Mouse (Mus musculus) liver, embryonic 12.5 days (tissue): ENCODE measurements around the gene Ap5s1. TPM values are rescaled to one million over a fixed set of nuclear protein-coding genes. Genes with fewer than 3 reads are reported as not detected.

Experiments
- ATAC-seq: fragments of 200-750 bp; cut with Nextera tagmentation; 2 replicates; pipeline ENCODE4 v1.8.0; 2017; ENCODE audit warnings: moderate number of reproducible peaks, mild to moderate bottlenecking, moderate library complexity
- H3K27ac ChIP-seq: fragments of 300-500 bp; sonication (generic); 2 replicates; pipeline ENCODE4 v1.5.1; 2016; ENCODE audit warnings: mild to moderate bottlenecking
- H3K27me3 ChIP-seq: fragments of 300-500 bp; sonication (generic); replicated peaks from 2 replicates; pipeline ENCODE4 v1.6.1; 2016; ENCODE audit warnings: mild to moderate bottlenecking, moderate library complexity
- H3K36me3 ChIP-seq: fragments of 300-500 bp; sonication (generic); 2 replicates; pipeline ENCODE4 v1.6.1; 2016; ENCODE audit warnings: mild to moderate bottlenecking, moderate library complexity
- H3K4me1 ChIP-seq: fragments of 300-500 bp; sonication (generic); 2 replicates; pipeline ENCODE4 v1.6.1; 2016
- H3K4me2 ChIP-seq: fragments of 300-500 bp; sonication (generic); 2 replicates; pipeline ENCODE4 v1.6.1; 2016; ENCODE audit warnings: mild to moderate bottlenecking, moderate library complexity
- H3K4me3 ChIP-seq: fragments of 300-500 bp; sonication (generic); 2 replicates; pipeline ENCODE4 v1.5.1; 2016; ENCODE audit warnings: mild to moderate bottlenecking, moderate library complexity
- H3K9ac ChIP-seq: fragments of 300-500 bp; sonication (generic); 2 replicates; pipeline ENCODE4 v1.6.1; 2016; ENCODE audit warnings: mild to moderate bottlenecking, moderate library complexity
- H3K9me3 ChIP-seq: fragments of 300-500 bp; sonication (generic); replicated peaks from 2 replicates; pipeline ENCODE4 v1.6.1; 2016; ENCODE audit warnings: mild to moderate bottlenecking, moderate library complexity
- WGBS: fragments of 180-500 bp; shearing (Covaris S2); methylation state at CpG from one replicate; pipeline ENCODE4 v1.1.7; 2016; ENCODE audit not compliant: insufficient replicate concordance; 5-methylcytosine and 5-hydroxymethylcytosine counted together
- polyA plus RNA-seq: library from polyadenylated mRNA; unstranded; fragments of >200 nt; fragmentation: Nextera tagmentation; extraction: Ambion mirVana; gene quantifications from 2 replicates; pipeline ENCODE4 v1.2.1, GENCODE M21; 2016

The Ap5s1 gene
- polyA plus RNA-seq, 1 experiment from 2014 or later: 17.0 TPM

- 62% methylated on average over 4 of the region's 4 CpGs for WGBS
- H3K9me3 ChIP-seq: no peaks in the 10 kb centered on the region
- ATAC-seq: peak; percentile 4; the same call in 1 of the 2 replicates
- H3K36me3 ChIP-seq: peaks cover 11% of the 10 kb centered on the region
- H3K4me1 ChIP-seq: peaks cover 92% of the 10 kb centered on the region
- peak overlapping the region; percentile 80 for H3K9ac ChIP-seq
- H3K27ac ChIP-seq: peak overlapping the region; percentile 93
- no peaks in the 10 kb centered on the region for H3K27me3 ChIP-seq
- H3K4me3 ChIP-seq: peak overlapping the region; percentile 75
- H3K4me2 ChIP-seq: peak overlapping the region; percentile 79
Measured at GRCm38 (mm10) chr2:131209125-131209795, 2.4 kb downstream of the Ap5s1 start.

GRCm38 (mm10) chr2:131209969-131210792 lies 3.3 kb downstream of the Ap5s1 start:
- H3K4me1 ChIP-seq: peaks cover 91% of the 10 kb centered on the region
- H3K36me3 ChIP-seq: peaks cover 11% of the 10 kb centered on the region
- H3K9ac ChIP-seq: peak overlapping the region; percentile 80
- H3K4me2 ChIP-seq: peak overlapping the region; percentile 79
- H3K27me3 ChIP-seq: no peaks in the 10 kb centered on the region
- H3K4me3 ChIP-seq: peak overlapping the region; percentile 75
- H3K27ac ChIP-seq: peak overlapping the region; percentile 93
- under 1% methylated on average over 50 of the region's 50 CpGs for WGBS
- ATAC-seq: peak; percentile 81
- H3K9me3 ChIP-seq: no peaks in the 10 kb centered on the region

- Histone ChIP-seq H3K27me3 (no peaks in the 10 kb centered on the region), H3K9me3 (no peaks in the 10 kb centered on the region), H3K27ac (peak overlapping the region; percentile 93), H3K4me2 (peak overlapping the region; percentile 79), H3K4me3 (peak overlapping the region; percentile 75), H3K9ac (peak overlapping the region; percentile 80), H3K36me3 (peaks cover 11% of the 10 kb centered on the region), H3K4me1 (peaks cover 91% of the 10 kb centered on the region)
- ATAC-seq: peak; percentile 7; the same call in 1 of the 2 replicates
- 52% methylated on average over 9 of the region's 9 CpGs for WGBS
Measured at GRCm38 (mm10) chr2:131211026-131211615, 4.2 kb downstream of the Ap5s1 start.

- WGBS: 31% methylated on average over 7 of the region's 7 CpGs
Measured at GRCm38 (mm10) chr2:131213773-131214172, 6.9 kb downstream of the Ap5s1 start.

GRCm38 (mm10) chr2:131215941-131216858 lies 9.3 kb downstream of the Ap5s1 start:
- peak overlapping the region; percentile 95; the same call in 1 of the 2 replicates for H3K27ac ChIP-seq
- no peaks in the 10 kb centered on the region for H3K9me3 ChIP-seq
- 84% methylated on average over 7 of the region's 7 CpGs for WGBS
- H3K4me1 ChIP-seq: peaks cover 64% of the 10 kb centered on the region
- no peak overlapping the region for H3K4me2 ChIP-seq
- H3K36me3 ChIP-seq: peaks cover 11% of the 10 kb centered on the region
- H3K9ac ChIP-seq: no peak overlapping the region
- H3K4me3 ChIP-seq: no peak overlapping the region
- ATAC-seq: no peak
- H3K27me3 ChIP-seq: no peaks in the 10 kb centered on the region

More at GRCm38 (mm10) chr2:131213773-131214172, 6.9 kb downstream of the Ap5s1 start:
- Histone ChIP-seq H3K4me3 (peak overlapping the region; percentile 23), H3K9me3 (no peaks in the 10 kb centered on the region), H3K36me3 (peaks cover 11% of the 10 kb centered on the region), H3K9ac (peak overlapping the region; percentile 66), H3K27ac (peak overlapping the region; percentile 95), H3K27me3 (no peaks in the 10 kb centered on the region), H3K4me2 (peak overlapping the region; percentile 58), H3K4me1 (peaks cover 75% of the 10 kb centered on the region)
- peak; percentile 77 for ATAC-seq

- H3K36me3 ChIP-seq: no peaks in the 10 kb centered on the region
- no peaks in the 10 kb centered on the region for H3K27me3 ChIP-seq
- 49% methylated on average over 4 of the region's 4 CpGs for WGBS
- no peak for ATAC-seq
- no peak overlapping the region for H3K9ac ChIP-seq
- H3K4me2 ChIP-seq: no peak overlapping the region
- H3K4me1 ChIP-seq: peaks cover 64% of the 10 kb centered on the region
- peak overlapping the region; percentile 48; the same call in 1 of the 2 replicates for H3K27ac ChIP-seq
- no peaks in the 10 kb centered on the region for H3K9me3 ChIP-seq
- no peak overlapping the region for H3K4me3 ChIP-seq
Measured at GRCm38 (mm10) chr2:131220030-131220429, 13.2 kb downstream of the Ap5s1 start.

GRCm38 (mm10) chr2:131221853-131222515 lies 15.1 kb downstream of the Ap5s1 start:
- Histone ChIP-seq H3K27me3 (no peaks in the 10 kb centered on the region), H3K9ac (peak overlapping the region; percentile 65), H3K9me3 (no peaks in the 10 kb centered on the region), H3K36me3 (no peaks in the 10 kb centered on the region), H3K4me2 (peak overlapping the region; percentile 58), H3K4me3 (no peak overlapping the region), H3K27ac (peak overlapping the region; percentile 98), H3K4me1 (peaks cover 73% of the 10 kb centered on the region)
- 45% methylated on average over 3 of the region's 3 CpGs for WGBS
- ATAC-seq: no peak

GRCm38 (mm10) chr2:131222562-131222961 lies 15.7 kb downstream of the Ap5s1 start:
- Histone ChIP-seq H3K4me2 (peak overlapping the region; percentile 58), H3K9me3 (no peaks in the 10 kb centered on the region), H3K9ac (peak overlapping the region; percentile 65), H3K27me3 (no peaks in the 10 kb centered on the region), H3K4me3 (no peak overlapping the region), H3K27ac (peak overlapping the region; percentile 98), H3K36me3 (no peaks in the 10 kb centered on the region), H3K4me1 (peaks cover 74% of the 10 kb centered on the region)
- peak; percentile 28; the same call in 1 of the 2 replicates for ATAC-seq
- 10% methylated on average over 5 of the region's 5 CpGs for WGBS

- Histone ChIP-seq H3K9me3 (no peaks in the 10 kb centered on the region), H3K27me3 (no peaks in the 10 kb centered on the region), H3K27ac (peak overlapping the region; percentile 98), H3K9ac (peak overlapping the region; percentile 65), H3K36me3 (no peaks in the 10 kb centered on the region), H3K4me2 (peak overlapping the region; percentile 58), H3K4me1 (peaks cover 71% of the 10 kb centered on the region), H3K4me3 (peak overlapping the region; percentile 1; the same call in 1 of the 2 replicates)
- peak; percentile 99 for ATAC-seq
- 32% methylated on average over 1 of the region's 1 CpGs for WGBS
Measured at GRCm38 (mm10) chr2:131223569-131223968, 16.7 kb downstream of the Ap5s1 start.

GRCm38 (mm10) chr2:131225178-131225577 lies 18.3 kb downstream of the Ap5s1 start:
- H3K27ac ChIP-seq: peak overlapping the region; percentile 98
- no peaks in the 10 kb centered on the region for H3K27me3 ChIP-seq
- H3K4me2 ChIP-seq: no peak overlapping the region
- no peak overlapping the region for H3K4me3 ChIP-seq
- H3K9me3 ChIP-seq: no peaks in the 10 kb centered on the region
- H3K36me3 ChIP-seq: no peaks in the 10 kb centered on the region
- no peak for ATAC-seq
- WGBS: 80% methylated on average over 6 of the region's 6 CpGs
- peaks cover 70% of the 10 kb centered on the region for H3K4me1 ChIP-seq
- no peak overlapping the region for H3K9ac ChIP-seq
